Mouse (Mus musculus) intestine, embryonic 16.5 days (tissue): Measurements from ENCODE around the gene Ppp1r14a. TPM values are rescaled to one million over a fixed set of nuclear protein-coding genes. Genes with fewer than 3 reads are reported as not detected.

Experiments used
- ATAC-seq: fragments of 200-750 bp; cut with Nextera tagmentation; 2 replicates; pipeline ENCODE4 v1.8.0; 2017; ENCODE audit warnings: moderate TSS enrichment, moderate library complexity
- H3K27ac ChIP-seq: fragments of 300-500 bp; sonication (generic); 2 replicates; pipeline ENCODE4 v1.5.1; 2014; ENCODE audit warnings: mild to moderate bottlenecking, low read length
- H3K27me3 ChIP-seq: fragments of 300-500 bp; sonication (generic); replicated peaks from 2 replicates; pipeline ENCODE4 v1.6.1; 2014; ENCODE audit warnings: low read length, control low read depth, mixed read lengths; ENCODE audit not compliant: control insufficient read depth, insufficient read depth
- H3K36me3 ChIP-seq: fragments of 300-500 bp; sonication (generic); 2 replicates; pipeline ENCODE4 v1.6.1; 2014; ENCODE audit warnings: low read length, control low read depth; ENCODE audit not compliant: control insufficient read depth, insufficient read depth
- H3K4me1 ChIP-seq: fragments of 300-500 bp; sonication (generic); 2 replicates; pipeline ENCODE4 v1.6.1; 2014; ENCODE audit warnings: low read length, control low read depth, mixed read lengths; ENCODE audit not compliant: control insufficient read depth, insufficient read depth
- H3K4me2 ChIP-seq: fragments of 300-500 bp; sonication (generic); 2 replicates; pipeline ENCODE4 v1.6.1; 2014; ENCODE audit warnings: low read depth, low read length, control low read depth
- H3K4me3 ChIP-seq: fragments of 300-500 bp; sonication (generic); 2 replicates; pipeline ENCODE4 v1.5.1; 2014; ENCODE audit warnings: mild to moderate bottlenecking, low read length
- H3K9ac ChIP-seq: fragments of 300-500 bp; sonication (generic); 2 replicates; pipeline ENCODE4 v1.6.1; 2014; ENCODE audit warnings: low read depth, low read length
- H3K9me3 ChIP-seq: fragments of 300-500 bp; sonication (generic); 2 replicates; pipeline ENCODE4 v1.6.1; 2016; ENCODE audit warnings: low read length, control low read depth; ENCODE audit not compliant: control insufficient read depth
- WGBS: fragments of 180-500 bp; shearing (Covaris S2); extraction: QIAGEN DNeasy Blood & Tissue Kit; methylation state at CpG from one replicate; pipeline ENCODE4 v1.1.7; 2014; 5-methylcytosine and 5-hydroxymethylcytosine counted together
- polyA plus RNA-seq: library from polyadenylated mRNA; unstranded; fragments of >200 nt; fragmentation: Nextera tagmentation; extraction: Ambion mirVana; gene quantifications from 2 replicates; pipeline ENCODE4 v1.2.1, GENCODE M21; 2015

Ppp1r14a gene
- polyA plus RNA-seq, 1 experiment from 2014 or later, result 45.2 TPM

DNA sequence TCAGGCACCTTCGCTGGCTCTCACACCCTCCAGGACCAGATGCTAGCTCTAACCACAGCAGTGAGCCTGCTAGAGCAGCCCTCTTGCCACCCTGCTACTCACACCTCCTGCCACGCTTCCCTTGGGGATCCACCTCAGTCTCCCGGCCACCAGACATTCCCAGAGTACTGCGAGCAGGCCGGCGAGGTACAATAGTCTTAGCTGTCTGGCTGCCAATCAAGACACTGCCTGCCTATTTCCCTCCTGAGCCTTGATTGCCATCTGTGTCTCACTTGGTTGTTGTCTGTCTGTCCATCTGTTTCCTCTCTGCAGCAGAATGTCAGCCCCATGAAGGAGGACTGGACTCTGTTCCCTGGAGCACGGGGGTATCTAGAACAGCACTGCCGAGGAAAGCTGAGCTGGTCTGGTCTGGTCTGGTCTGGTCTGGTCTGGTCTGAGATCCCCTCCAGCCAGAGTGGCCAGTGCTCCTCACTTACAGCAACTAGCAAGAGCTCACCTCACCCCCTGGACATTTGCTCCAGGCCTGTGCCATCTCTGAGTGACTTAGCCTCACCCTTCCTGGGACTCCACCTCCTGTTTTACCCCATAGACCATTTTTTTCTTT, 53.5 kb downstream of the Ppp1r14a start:
- 61% methylated on average over 8 of the region's 8 CpGs for WGBS
- Histone ChIP-seq H3K27ac (no peak overlapping the region), H3K27me3 (no peaks in the 10 kb centered on the region), H3K36me3 (peaks cover 9% of the 10 kb centered on the region; the same call in 1 of the 2 replicates), H3K4me1 (peaks cover 9% of the 10 kb centered on the region; the same call in 1 of the 2 replicates), H3K9me3 (no peaks in the 10 kb centered on the region), H3K4me2 (no peak overlapping the region), H3K4me3 (no peak overlapping the region), H3K9ac (no peak overlapping the region; the same call in 1 of the 2 replicates)
- no peak for ATAC-seq

Other genes with a start within 250 kb of the Ppp1r14a start
- gene Ryr1, start 164.1 kb upstream of the Ppp1r14a start, polyA plus RNA-seq, result 0.66 and 0.82 TPM in 2 replicates
- 0.43 and 0.59 TPM in 2 replicates for gene Rasgrp4, start 154.5 kb upstream of the Ppp1r14a start, polyA plus RNA-seq
- 52.5 and 56.8 TPM in 2 replicates for gene Fam98c, start 133.1 kb upstream of the Ppp1r14a start, polyA plus RNA-seq
- 0.48 and 0.82 TPM in 2 replicates for gene Ggn, start 119.1 kb upstream of the Ppp1r14a start, polyA plus RNA-seq
- 1.1 and 1.7 TPM in 2 replicates for gene Spred3, start 118.9 kb upstream of the Ppp1r14a start, polyA plus RNA-seq
- 228 and 241 TPM in 2 replicates for gene Psmd8, start 108.6 kb upstream of the Ppp1r14a start, polyA plus RNA-seq
- 0.42 and 0.92 TPM in 2 replicates for gene Catsperg1, start 75.3 kb upstream of the Ppp1r14a start, polyA plus RNA-seq
- 2.5 TPM in 2 replicates for gene Kcnk6, start 56.8 kb upstream of the Ppp1r14a start, polyA plus RNA-seq
- gene Yif1b, start 51.0 kb upstream of the Ppp1r14a start, polyA plus RNA-seq, result 83.1 and 83.7 TPM in 2 replicates
- gene 2200002D01Rik, start 40.8 kb upstream of the Ppp1r14a start, polyA plus RNA-seq, result 261 and 264 TPM in 2 replicates
- gene Spint2, start 7.4 kb upstream of the Ppp1r14a start, polyA plus RNA-seq, result 626 and 672 TPM in 2 replicates
- gene Dpf1, start 14.6 kb downstream of the Ppp1r14a start, polyA plus RNA-seq, result 6.2 and 6.8 TPM in 2 replicates
- 22.9 and 24.1 TPM in 2 replicates for gene Sipa1l3, start 229.3 kb downstream of the Ppp1r14a start, polyA plus RNA-seq